Mouse (Mus musculus): ENCODE data around the gene Hhipl1. TPM values are rescaled to one million over a fixed set of nuclear protein-coding genes. Genes with fewer than 3 reads are reported as not detected.

Hhipl1 gene
- total RNA-seq, 2 experiments from 2014 or later: 6.9 to 7.1 TPM

GRCm38 (mm10) chr12:108338572-108339190, 32.6 kb downstream of the Hhipl1 start:
- DNase-seq (ENCODE audit: low spot score in 2 of 2): peak; percentile 40 to 76
- intact Hi-C loops (cut with DNase I): loop anchor here (5.0 kb wide), 1 partner anchor 131 kb away; no protein-coding TSS in a partner anchor

- DNase-seq (ENCODE audit: low spot score in 2 of 2): no peak
- intact Hi-C loops (cut with DNase I): no loop called here
These were observed 42.1 kb downstream of the Hhipl1 start for GRCm38 (mm10) chr12:108348151-108348550.

DNA sequence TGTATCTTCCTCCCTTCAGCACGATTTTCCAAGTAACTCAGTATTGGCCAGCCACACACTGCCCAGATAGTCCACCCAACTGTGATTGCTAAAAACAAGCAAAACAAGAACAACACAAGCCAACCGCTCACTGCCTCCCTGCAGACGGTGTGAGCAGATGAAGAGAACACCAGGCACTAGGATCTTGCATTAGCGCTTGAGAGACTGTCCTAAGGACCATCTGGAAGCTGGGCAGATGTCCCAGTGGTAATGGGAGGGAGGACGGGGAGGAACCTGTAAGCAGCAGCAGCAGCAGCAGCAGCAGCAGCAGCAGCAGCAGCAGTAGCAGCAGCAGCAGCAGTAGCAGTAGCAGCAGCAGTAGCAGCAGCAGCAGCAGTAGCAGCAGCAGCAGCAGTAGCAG, 43.0 kb downstream of the Hhipl1 start:
- DNase-seq (ENCODE audit: low spot score in 2 of 2): no peak
- intact Hi-C loops (cut with DNase I): no loop called here

GRCm38 (mm10) chr12:108350931-108351330, 44.9 kb downstream of the Hhipl1 start:
- intact Hi-C loops (cut with DNase I): no loop called here
- DNase-seq (ENCODE audit: low spot score in 2 of 2): no peak

DNA sequence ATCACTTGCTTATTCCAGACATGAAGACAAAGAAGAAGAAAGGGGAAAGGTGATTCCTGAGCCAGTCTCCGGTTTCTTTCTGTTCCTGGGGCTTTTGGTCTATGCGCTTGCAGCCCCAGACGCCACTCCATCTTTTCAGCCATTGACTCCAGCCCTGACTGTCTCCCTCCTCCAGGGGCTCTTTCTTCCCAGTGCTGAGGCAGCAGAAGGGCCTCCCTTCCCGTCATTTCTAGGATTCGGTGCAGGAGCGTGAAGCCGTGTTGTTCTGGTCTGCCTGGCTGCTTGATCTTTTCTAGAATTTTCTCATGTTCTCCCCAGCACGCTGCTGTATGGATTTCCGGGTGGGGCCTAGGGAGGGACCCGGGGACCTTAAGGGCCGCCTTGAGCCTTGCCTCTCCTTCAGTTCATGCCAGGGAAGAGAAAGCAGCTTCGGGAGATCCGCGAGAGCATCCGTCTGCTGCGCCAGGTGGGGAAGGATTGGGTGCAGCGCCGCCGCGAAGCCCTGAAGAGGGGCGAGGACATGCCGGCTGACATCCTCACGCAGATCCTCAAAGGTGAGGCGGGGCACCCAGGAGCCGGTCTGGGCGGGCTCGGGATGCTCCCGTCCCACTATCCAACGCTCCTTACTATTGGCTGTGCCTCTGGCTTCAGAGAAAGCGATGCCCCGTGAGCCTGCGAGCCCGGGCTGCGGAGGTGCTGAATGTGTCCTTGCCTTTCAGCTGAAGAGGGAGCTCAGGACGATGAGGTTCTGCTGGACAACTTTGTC, 46.5 kb downstream of the Hhipl1 start:
- intact Hi-C loops (cut with DNase I): no loop called here
- no peak for DNase-seq (ENCODE audit: low spot score in 2 of 2)

DNA sequence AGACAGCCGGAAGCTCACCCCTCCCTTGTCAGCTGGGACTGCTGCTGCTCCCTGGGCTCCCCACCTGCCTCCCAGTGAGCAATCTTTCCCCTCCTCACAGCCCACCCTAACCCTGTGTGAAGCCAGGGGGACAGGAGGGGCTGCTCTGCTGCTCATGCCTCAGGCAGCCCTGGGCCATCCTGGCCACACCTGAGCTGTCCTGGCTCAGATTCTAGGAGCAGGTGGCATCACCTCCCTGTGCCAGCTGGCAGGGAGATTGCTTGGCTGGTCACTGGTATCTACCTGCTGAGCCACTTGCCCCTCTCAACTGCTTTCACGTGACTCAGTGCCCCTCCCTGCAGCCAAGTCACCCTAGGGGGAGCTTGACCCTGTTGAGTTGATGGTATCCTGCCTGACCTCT, 48.2 kb downstream of the Hhipl1 start:
- intact Hi-C loops (cut with DNase I): no loop called here
- no peak for DNase-seq (ENCODE audit: low spot score in 2 of 2)

DNA sequence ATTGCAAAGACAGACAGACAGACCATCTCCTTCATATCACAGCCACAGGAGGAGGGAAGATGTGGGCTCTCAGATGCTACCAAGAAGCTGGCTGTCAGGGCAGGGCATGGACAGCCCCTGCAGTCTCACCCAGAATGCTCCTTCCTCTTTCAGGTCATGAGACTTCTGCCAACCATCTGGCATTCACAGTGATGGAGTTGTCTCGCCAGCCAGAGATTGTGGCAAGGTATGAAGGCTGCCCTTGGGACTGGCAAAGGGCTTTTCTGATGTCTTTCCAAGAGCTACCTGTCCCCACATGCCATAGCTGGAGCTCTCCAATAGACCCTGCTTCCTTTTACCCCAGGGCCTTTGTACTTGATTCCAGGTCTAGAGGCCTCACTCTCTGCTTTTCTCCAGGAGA, 49.2 kb downstream of the Hhipl1 start:
- DNase-seq (ENCODE audit: low spot score in 2 of 2): no peak
- intact Hi-C loops (cut with DNase I): no loop called here

DNA sequence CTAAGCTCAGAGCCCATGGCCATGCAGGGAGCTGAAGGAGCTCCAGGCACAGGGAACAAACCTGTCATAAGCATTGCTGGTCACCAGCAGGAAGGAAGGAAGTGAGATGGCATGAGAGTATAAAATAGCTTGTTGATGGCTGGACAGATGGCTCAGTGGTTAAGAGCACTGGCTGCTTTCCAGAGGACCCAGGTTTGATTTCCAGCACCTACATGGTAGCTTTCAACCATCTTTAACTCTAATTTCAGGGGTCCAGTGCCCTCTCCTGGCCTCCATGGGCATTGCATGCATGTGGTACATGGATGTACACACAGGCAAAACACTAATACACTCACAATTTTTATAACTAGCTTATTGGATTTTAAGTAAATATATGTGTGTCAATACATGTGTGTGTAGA, 49.9 kb downstream of the Hhipl1 start:
- no peak for DNase-seq (ENCODE audit: low spot score in 2 of 2)
- intact Hi-C loops (cut with DNase I): no loop called here

DNA sequence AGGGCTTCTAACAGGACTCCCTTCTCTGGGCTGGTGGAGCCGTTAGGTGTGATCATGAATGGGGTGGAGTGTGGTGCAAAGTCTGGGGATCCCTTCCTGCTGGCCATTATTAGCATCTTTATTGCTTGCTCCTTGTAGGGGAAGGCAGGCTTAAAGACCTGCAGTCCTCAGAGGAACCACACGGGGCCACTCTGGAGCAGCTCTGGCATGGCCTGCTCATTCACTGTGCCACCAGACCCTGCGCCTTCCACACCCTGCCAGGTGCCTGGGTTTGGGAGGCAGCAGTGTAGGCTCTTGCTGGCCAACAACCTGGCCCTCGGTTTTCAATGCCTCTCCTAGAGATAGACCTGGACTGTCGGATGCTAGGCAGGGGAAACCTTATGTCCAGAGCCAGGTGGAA, 57.7 kb downstream of the Hhipl1 start:
- intact Hi-C loops (cut with DNase I): loop anchor here (1.0 kb wide), 2 partner anchors 60 to 131 kb away; no protein-coding TSS in a partner anchor
- peak; percentile 78 to 87 for DNase-seq (ENCODE audit: low spot score in 2 of 2)

DNA sequence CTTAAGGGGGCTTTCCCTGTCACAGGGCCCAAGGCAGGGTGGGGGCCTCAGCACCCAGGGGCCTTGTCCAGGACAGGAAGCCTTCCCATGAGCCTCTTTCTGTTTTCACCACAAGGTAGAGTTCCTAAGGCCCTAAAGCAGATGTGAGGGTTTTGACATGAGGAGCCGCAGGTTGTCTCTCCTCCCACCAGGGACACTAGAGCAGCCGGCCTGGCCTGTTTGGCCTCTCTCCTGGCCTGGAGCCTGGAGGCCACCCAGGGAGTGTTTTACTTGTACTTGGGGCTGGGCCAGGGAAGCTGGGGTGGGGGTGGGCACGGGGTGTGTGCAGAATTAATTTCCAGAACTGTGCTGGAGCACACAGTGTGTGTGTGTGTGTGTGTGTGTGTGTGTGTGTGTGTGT, 59.3 kb downstream of the Hhipl1 start:
- intact Hi-C loops (cut with DNase I): no loop called here
- DNase-seq (ENCODE audit: low spot score in 2 of 2): no peak

DNA sequence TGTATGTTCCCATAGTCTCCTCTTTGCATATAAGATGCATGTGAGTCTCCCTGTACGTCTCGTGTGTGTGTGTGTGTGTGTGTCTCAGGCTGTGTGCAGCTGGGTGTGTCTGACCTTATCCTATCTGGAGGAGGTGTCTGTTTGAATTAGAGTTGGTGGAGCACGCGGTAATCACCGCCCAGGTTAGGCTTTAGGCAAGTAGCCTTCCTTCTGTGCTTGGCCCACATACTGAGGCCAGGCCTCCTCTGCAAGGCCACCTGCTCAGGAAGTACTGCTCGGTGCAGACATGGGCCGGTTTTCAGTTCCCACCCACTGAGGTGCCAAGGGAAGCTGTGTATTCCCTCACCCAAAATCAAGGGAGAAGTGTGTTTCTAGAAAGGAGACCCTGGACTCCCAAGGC, 59.8 kb downstream of the Hhipl1 start:
- intact Hi-C loops (cut with DNase I): no loop called here
- no peak for DNase-seq (ENCODE audit: low spot score in 2 of 2)

DNA sequence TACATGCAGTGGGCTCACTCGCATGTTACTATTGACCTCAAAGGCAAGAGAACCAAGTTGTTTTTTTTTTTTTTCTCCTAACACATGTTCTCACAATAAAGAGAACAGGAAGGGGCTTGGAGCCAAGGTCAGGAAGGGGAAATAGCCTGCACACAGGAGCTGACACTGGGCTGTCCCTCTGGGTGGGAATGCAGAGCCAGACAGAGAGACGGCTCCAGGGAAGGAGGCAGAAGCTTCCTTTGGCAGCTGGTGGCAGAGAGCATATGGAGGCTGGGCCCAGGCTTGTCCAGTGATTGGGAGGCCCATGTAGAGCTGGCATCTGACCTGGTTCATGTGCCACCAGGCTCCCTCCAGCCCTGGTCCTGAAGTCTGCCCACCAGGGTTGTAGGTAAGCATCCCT, 61.8 kb downstream of the Hhipl1 start:
- intact Hi-C loops (cut with DNase I): no loop called here

GRCm38 (mm10) chr12:108368921-108369320, 62.9 kb downstream of the Hhipl1 start:
- intact Hi-C loops (cut with DNase I): no loop called here
- no peak for DNase-seq (ENCODE audit: low spot score in 2 of 2)

More for the DNA sequence above, 61.8 kb downstream of the Hhipl1 start:
- DNase-seq (ENCODE audit: low spot score in 2 of 2): no peak

DNA sequence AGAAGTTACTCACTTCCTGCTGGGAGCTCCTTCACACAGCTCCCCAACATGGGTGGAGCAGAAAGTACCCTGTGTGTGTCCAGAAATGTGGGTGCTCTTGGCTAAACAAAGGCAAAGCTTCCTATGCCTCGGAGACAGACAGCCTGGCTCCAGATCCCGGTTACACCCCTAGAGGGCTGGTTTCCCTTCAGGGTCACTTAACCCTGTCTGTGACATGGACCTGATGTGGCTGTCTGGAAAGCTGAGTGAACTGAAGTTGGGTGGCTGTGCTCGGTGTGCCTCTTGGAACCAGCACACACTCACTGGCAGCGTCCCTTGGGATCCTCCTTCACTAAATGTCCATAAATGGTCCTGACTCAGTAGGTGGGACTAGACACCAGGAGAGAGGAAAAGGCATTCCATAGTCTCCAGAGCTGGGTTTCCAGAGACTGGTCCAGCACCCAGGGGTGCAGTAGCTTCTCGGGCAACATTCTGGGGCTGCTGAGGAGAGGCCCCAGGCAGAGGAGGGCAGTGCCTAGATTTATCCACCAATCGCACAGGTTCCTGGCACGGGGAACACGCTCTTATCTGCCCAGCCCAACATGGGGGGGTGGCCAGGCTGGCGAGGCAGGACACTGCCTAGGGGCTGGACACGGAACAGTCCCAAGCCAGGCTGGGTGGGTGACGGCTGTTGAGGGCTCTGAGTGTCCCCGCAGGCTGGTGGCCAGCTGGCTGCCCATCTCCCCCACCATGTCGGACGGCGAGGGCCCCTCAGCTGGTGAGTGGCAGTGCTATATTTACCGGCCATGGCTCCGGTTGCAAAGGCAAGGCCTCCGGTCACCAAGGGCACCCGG, 64.7 kb downstream of the Hhipl1 start, which contains the start of gene Eml1:
Gene Eml1 (plus strand): TSS at position 362 of the 833 bp plus-strand sequence.
- intact Hi-C loops (cut with DNase I): no loop called here
- DNase-seq (ENCODE audit: low spot score in 2 of 2): no peak

DNA sequence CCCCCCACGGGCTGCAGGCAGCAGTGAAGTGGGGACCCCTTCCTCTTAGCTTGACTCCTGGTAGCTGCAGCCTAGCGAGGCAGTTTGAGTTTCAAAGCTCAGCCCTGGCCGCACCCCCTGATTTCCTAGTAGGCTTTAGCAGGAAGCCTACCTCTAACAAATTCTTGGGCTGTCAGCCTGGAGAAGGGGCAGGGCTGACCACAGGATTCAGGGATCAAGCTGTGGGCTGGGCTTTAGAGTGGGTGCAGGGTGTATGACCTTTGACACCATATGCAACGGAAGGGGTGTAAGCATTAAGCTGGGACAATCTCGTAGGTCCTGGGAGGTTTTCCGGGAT, 65.3 kb downstream of the Hhipl1 start:
- no peak for DNase-seq (ENCODE audit: low spot score in 2 of 2)
- intact Hi-C loops (cut with DNase I): no loop called here

DNA sequence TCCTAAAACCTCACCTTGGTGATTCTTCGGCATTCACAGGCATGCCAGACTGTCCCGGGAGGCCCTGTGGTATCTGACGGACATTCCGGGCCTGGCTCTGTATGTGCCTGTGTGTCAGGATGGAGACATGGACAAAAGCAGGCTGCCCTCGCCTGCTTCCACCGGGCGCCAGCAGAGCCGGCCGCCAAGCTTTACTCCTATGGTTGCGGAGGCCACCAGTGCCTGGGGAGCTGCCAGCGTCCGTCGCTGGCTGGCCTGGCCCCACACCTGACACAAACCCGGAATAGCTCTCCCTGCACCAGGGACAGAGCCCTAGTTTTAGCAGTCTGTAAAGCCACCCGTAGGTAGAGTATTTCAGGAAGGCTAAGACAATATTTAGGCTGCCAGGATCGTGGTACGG, 66.2 kb downstream of the Hhipl1 start:
- no peak for DNase-seq (ENCODE audit: low spot score in 2 of 2)
- intact Hi-C loops (cut with DNase I): no loop called here

- DNase-seq (ENCODE audit: low spot score in 2 of 2): no peak
- intact Hi-C loops (cut with DNase I): no loop called here
These were observed 67.5 kb downstream of the Hhipl1 start for GRCm38 (mm10) chr12:108373611-108374010.

GRCm38 (mm10) chr12:108374689-108375088, 68.6 kb downstream of the Hhipl1 start:
- intact Hi-C loops (cut with DNase I): no loop called here
- no peak for DNase-seq (ENCODE audit: low spot score in 2 of 2)

DNA sequence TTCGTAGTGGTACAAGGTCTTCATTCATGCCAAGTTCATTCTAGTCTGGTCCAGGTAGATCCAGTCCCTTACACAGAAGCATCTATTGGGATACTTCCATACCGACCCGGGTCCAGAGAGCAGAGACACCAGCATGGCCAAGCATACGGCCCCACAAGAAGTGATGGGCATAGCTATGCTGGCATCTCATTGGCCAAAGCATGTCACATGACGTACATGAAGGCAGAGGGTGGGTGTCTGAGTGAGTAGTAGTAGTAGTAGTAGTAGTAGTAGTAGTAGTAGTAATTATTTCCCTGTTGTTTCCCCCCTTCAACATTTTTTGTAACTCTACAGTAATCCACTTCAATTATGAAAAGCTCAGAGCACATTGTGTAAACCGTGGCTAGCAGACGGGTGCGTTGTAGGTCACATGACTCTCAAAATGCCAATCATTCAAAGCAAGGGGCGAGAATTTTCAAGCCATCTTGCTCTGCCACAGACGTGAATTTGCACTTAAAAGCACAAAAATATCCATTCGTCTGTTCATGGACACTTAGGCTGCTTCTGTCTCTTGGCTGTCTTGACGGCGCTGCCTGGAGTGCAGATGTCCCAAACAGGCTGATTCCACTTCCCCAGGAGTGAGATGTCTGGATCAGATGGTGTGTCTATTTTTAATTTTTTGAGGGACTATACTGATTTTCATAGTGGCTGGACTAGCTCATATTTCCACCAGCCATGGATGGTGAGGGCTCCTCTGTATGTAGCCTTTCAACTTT, 72.5 kb downstream of the Hhipl1 start:
- DNase-seq (ENCODE audit: low spot score in 2 of 2): peak in 1 of 2 experiments; percentile 58
- intact Hi-C loops (cut with DNase I): no loop called here

Measured in left cerebral cortex, postnatal 25 days (tissue).